In genomic region chr14:59876525-59876924, GRCm38 (mm10) we compare ENCODE assay signal across 19 mouse cellular contexts.
DNase-seq lines count a peak whose midpoint lies in the region; TF ChIP-seq lines count a peak whose summit lies in the region.
"Had no signal": no experiment of that assay in that cellular context is flagged by ENCODE, and none has a peak within 500 bp of the region (broad histone marks: within the 10 kb centered on the region; RNA-seq: fewer than 3 reads in every experiment).

No protein-coding gene starts in this region.

- TF ChIP-seq CTCF in layer of hippocampus, adult 2 months (conservative IDR thresholded peaks at IDR 0.05) = peak; percentile 53

- DNase-seq in layer of hippocampus, adult 2 months (ENCODE audit: low spot score in 2 of 2) = no peak
- DNase-seq in layer of hippocampus, postnatal 36 days = no peak
- peak; percentile 22 for DNase-seq in thymus, postnatal 4 days
- DNase-seq in thymus, postnatal 0 days (ENCODE audit: low spot score) = no peak
- peak; percentile 44 for DNase-seq in ZHBTc4 (ENCODE audit: low read depth, low spot score)
- no peak for DNase-seq in urinary bladder, adult 18-20 months (ENCODE audit: low spot score in 2 of 2)
- DNase-seq in layer of hippocampus, adult 9-10 months (ENCODE audit: low spot score) = no peak
- DNase-seq: cerebellum, adult 8-10 months; gastrocnemius, postnatal 25 days; kidney, adult 9 months; kidney, postnatal 4 days; right cerebral cortex, adult 18-20 months; thymus, adult 18-20 months had no signal

- no peak overlapping the region for H3K27ac ChIP-seq in layer of hippocampus, adult 2 months
- H3K27ac ChIP-seq: forebrain, embryonic 12.5 days; liver, embryonic 12.5 days; lung, embryonic 15.5 days; macrophage; midbrain, embryonic 12.5 days; neural tube, embryonic 13.5 days had no signal

- no peak overlapping the region for H3K4me3 ChIP-seq in layer of hippocampus, adult 2 months
- H3K4me3 ChIP-seq: forebrain, embryonic 12.5 days; liver, embryonic 12.5 days; lung, embryonic 15.5 days; midbrain, embryonic 12.5 days; neural tube, embryonic 13.5 days had no signal

Comparison
In these comparisons a context has a peak if more than half of its experiments do, and no peak if none do; other contexts are left out.
1. DNase-seq: peak in thymus, postnatal 4 days (single experiment) and ZHBTc4 (single experiment); none in layer of hippocampus, adult 2 months (0 of 2), layer of hippocampus, postnatal 36 days (0 of 2), thymus, postnatal 0 days (single experiment), urinary bladder, adult 18-20 months (0 of 2) and layer of hippocampus, adult 9-10 months (single experiment).